Mouse (Mus musculus) brain, embryonic 18.5 days (tissue): ENCODE measurements at regions not wholly inside any gene's neighbourhood (a gene's known extent, or its start where the extent isn't known, plus 50 kb on each side); places are given as distances from the start of the nearest gene placed in this dataset.

Experiments used
- DNase-seq: peaks from one replicate; pipeline ENCODE4 v3.0.0-alpha.2; 2012; ENCODE audit warnings: low read depth, low spot score

DNA sequence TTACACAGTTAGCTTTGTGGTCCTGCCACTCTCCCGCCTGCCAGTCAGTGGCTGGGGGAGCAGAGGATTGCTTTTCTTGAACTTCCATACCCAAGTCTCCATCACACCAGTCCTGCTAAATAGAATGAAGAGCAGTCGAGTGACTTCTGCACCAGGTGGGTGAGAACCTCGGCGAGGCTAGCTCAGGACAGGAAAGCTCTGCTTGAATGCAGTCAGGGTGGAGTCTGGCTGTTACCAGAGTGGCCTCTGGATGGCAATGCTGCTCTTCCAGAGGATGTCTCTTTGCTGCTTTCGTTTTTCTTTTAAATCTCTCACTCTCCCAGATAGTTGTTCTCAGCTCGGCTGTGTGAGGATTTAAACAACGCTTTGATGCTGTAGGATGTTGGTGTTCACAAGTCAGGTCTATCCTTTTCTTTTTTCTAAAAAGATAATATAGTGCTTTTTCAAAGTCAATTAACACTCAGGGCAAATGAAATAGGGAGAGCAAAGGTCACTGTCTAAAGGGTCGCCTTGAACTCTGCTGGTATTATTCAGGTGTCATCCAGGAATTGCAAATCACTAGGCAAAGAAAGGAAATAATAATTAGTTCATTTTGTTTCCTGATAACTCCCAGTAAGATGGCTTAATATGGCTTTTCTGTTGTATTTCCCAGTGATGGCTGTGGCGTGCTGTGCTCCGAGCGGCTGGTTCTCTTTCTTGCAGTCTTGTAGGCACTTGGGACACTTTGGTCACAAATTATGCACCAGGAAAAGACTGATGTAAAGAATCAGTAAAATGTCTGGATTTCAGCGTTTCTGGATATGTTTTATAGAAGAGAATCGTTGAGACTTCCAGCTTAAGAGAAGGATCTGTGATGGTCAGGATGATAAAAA, 368.8 kb downstream of the D3Ertd751e start:
- peak; percentile 77 for DNase-seq

DNA sequence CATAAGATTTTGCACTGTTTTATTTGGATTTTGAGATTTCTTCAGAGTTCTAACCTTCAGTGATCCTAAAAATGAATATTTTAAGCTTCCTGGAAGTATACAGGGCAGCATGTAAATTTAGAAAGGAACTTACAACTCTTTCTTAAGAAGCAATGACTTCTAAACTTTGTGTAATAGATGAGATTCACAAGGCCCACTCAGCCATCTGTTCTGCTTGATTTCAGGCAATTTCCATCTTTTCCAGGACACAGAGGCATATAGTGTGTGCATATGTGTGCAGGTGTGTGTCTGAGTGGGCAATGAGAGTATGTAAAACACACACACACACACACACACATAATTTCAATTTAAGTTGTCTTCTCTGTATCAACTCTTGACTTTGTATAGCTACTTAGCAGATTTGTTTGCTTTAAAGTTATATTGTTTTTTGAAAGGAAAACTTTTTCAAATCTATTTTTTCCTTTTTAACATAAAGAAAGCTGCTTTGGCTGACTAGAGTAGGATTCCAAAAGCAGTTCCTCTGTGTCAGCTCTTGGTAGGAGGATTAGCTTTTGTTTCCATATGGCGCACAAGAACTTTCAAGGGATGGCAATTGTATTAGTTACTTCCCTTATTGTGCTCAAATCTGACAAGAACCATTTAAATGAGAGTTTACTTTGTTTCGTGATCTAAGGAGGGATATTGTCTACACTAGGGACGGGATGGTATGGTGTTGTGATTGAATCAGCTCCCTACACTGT, 387.6 kb downstream of the D3Ertd751e start:
- no peak for DNase-seq

DNA sequence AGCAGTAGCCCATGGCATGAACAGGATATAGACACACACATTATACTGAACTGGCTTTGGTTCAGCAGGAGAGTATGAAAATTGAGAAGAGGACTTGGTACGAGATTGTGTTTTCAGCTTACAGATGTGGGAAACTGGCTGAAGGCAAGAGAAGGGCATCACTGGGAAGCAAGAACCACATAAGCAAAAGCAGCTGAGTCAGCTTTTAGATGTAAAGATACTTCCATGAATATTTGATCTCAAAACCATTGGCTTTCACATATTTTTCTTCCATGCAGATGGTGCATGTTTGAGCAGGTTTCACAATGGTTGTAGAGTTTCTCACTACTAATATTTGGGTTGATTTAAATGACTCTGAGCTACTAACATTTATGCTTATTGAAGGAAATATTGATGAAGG, 389.9 kb downstream of the D3Ertd751e start:
- no peak for DNase-seq

DNA sequence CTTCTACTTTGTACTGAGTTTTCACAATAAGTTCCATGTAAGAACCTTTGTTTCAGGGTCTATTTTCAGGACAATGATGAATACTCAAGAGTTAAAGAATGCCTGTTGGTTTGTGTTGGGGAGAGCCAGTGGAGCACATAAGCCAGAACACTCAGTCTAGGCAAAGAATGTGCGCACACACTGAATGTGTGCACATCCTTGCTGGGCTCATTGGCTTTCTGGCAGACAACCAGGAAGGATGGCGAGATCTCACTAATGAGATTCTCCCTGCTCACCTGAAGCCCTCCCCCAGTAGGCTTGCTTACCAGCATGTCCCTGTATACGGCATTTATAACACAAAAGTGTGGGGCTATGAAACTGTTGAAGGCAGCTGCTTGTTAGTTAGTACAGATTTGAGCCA, 411.0 kb downstream of the D3Ertd751e start:
- DNase-seq: no peak

DNA sequence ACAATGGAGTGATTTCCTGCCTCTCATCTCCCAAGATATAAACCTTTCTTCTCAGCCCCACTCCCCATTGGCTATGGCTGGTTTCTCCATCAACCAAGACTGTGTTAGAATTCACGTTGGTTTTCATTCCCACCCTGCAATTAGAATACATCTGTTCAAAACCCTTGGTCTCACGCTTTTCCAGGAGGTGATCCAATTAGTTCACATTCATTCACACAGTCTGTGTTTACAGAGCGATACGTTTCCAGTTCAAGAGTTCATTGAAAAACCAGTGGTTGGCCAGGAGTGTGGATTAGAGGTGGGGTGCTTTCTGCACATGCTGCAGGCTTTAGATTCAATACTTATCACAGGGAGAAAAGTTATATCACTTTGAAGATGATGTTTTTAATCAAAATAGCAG, 412.5 kb downstream of the D3Ertd751e start:
- no peak for DNase-seq

DNA sequence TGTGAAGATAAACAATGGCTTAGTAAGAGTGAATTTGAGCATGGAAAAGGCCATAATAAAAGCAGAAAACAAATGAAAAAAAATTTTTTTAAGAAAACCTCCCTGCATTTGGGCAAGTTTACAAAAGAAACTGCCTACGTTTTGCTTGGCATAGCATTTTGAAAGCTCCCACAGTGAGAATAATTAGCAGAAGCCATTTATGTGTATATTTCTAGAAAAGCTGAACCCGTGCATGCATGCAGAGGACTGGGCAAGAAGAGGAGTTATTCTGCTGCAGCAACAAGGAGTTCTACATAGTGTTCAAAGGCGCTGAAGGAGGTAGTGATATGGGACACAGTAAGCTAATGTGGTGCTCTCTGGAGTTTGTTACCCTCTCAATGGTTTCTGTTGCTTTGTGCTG, 421.3 kb downstream of the D3Ertd751e start:
- DNase-seq: no peak

DNA sequence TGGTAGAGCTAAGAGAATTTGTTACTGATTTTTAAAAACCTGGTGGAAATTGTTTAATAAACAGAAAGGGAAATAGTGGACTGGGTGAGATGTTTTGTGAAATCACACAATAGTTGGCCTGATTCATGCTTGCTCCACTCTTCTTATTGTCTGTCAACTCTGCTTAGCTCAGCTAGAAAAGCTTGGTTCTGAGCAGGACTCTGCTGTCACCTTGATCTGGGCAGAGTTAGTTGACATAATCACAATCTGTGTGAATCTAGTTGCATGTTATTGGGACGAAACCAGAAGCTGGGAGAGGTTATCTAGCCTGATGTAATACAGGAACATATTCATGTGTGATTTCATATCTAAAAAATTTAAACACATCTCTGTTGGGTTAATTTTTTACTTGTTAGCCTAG, 456.8 kb downstream of the D3Ertd751e start:
- no peak for DNase-seq

DNA sequence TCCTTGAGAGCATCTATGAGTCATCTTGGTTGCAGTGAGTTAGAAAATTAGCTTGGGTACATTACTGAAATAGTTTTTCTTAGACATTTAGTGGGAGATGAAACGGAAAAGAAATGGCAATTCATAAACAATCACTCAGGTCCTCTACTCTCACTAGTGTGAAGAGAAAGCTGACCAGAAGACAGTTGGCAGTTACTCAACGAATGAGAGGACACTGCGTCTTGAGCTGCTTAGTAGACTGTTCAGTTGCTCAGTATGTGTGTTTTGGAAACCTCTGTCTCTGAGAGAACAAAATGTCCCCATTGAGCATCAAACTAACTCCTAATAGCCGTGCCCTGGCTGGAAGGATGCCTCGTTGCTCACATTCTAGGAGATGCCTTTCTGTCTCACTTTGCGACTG, 459.0 kb downstream of the D3Ertd751e start:
- DNase-seq: no peak

DNA sequence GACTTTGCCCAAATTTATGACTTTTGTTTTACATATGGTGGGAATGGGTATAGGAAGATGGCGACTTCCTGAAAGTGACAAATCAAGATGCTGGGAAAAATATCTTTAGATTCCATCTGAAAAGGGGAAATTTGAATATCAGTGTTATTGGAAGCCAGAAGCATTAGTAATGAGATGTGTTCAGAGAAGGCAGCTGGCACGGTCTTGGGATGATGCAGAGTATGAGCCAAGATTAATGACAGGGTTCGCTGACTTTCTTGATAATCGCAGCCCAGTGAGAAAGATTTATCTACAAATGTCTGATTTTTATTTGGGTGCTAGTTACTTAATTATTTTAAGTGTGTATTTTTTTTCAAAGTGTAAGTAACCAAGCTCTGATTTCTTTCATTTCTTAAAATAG, 463.2 kb downstream of the D3Ertd751e start:
- DNase-seq: no peak

DNA sequence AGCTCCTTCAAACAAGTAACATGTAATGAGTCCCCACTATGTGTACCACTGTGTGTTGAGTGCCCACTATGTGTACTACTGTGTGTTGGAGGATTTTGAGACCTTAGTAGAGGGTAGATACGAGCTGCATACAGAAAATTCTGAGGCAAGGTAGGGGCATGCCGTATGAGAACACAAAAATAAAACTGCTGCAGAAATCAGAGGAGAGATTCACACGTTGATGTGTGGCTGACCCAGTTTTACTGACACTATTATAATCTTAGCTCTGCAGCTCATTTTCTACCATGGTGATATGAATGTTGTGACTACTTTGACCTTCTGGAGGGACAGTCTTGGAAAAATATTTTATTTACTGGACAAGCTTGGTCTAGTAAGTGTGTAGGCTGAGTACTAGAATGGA, 469.0 kb downstream of the D3Ertd751e start:
- no peak for DNase-seq

DNA sequence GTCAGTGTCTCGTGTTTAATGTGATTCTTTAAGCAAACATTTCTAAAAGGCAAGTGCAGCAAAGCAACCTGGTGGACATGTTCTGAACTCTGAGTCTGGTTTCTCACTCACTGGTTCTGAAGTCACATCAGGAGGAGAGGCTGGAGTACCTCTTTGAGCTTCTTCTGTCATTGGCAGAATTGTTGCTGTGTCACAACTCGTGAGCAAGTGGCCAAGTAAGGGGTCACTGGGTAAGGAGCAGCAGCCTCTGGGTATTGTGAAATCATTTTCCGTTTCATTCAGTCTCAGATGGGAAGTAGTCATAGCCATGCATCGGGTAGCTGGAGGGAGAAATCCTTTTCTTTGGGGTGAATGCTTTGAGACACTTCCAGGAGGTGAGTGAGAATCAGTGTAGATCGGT, 470.0 kb downstream of the D3Ertd751e start:
- no peak for DNase-seq

DNA sequence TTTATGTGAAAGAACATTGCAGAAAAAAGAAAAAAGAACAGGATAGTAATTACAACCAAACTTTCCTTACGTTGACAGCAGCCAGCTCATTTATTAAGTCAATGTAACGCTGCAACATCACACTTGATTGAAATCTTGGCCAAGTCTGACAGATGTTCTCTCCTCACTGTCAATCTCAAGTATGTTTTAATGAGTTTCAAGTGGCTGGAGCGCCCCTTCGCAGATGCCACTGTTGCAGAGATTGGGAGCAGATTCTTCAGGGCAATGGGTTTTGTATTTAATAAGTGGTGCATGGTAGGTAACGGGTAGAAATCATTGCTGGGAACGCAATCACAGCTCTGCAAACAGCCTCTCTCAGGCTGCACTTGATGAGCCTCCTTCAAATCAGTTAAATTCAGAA, 470.8 kb downstream of the D3Ertd751e start:
- DNase-seq: no peak

DNA sequence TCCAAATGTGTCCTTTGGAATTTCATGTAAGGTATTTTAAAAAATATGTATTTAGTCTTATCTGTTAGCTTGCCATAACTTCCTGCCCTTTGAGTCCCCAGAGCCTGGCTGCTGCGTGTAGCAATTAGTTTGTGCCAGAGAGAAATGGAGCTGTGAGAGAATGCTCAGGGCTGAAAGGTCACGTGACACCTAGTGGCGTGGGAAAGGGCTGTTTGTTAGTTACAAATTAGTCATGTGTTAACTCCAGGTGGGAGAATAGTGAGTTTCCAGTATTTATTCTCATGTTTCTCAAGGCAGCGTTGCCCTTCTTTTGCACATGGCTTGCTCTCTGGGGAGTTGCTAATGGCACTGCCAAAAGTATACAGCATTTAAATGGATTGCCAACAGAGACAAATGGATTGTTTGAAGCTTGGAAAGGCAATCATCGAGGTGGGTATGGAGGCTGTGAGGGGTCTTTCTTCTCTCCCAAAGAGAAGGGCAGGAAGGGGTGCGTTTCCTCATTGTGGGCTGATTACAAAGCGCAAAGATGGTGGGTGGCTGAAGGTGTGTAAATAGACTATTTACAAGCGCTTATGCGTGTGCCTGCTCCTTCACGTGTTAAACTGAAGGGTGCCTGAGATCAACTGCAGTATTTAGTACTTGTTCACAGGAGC, 472.3 kb downstream of the D3Ertd751e start:
- no peak for DNase-seq

DNA sequence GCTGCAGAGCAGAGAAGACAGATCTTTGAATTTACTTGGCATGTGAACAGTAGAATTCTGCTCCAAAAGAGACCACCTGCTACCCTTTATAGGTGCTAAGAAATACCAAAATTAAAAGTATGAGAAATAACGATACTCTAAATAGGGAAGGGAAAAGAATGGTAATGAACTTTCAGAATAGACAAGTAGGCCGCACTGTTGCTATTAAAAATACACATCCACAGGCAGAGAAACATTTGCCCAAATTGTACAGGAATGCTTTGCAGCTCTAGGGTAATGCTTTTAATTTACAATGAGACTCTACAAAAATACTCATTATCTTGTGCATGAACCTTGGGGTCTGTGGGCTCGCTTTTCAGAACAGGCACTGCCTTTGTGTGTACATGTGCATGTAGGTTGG, 476.3 kb downstream of the D3Ertd751e start:
- DNase-seq: no peak

DNA sequence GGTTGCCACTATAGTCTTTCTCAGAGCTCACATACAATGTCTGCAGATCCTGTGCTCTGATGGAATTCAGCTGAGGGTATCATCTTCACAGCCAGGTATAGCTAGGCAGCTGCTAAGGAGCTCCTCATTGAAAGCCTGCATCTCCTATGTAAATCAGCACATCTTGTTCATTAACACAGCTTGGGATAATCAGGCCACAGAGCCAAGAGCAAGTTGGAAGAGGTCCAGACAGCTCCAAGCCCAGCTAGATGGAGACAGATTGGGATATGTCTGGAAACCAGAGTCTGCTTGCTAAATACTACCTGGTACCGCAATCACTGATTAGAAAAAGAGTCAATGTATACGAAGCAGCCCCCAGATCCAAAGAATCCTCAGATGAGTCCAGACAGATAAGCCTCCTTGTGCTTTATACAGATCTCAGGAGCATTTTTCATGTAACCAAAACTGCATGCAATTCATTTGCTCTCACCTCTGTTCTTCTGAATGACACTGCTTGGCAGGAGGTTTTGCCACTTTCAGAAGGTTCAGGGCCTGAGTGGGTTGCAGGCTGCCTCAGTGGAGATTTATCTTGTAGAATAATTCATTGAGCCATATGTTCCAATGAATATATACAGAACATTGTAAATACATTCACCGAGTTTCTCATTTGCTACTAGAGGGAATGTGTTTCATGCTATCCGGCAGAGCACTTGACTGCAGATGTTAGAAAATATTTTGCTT, 485.4 kb downstream of the D3Ertd751e start:
- no peak for DNase-seq

DNA sequence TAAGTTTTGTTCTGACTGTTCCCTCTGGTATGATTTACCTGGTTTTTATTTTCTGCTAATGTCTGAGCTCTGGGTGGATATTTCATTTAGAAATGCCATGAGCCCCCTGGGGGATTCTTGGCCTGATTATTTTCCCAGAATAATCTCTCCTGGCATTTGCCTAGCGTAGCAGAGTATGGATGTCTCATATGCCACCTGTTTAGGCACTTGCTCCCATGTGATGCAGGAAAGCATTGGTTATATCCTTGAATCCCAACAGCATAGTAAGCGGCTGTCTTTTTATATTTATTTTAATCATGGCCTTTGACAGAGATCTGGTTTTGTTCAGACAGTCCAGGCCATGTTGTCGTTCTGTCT, 486.0 kb downstream of the D3Ertd751e start:
- DNase-seq: no peak

DNA sequence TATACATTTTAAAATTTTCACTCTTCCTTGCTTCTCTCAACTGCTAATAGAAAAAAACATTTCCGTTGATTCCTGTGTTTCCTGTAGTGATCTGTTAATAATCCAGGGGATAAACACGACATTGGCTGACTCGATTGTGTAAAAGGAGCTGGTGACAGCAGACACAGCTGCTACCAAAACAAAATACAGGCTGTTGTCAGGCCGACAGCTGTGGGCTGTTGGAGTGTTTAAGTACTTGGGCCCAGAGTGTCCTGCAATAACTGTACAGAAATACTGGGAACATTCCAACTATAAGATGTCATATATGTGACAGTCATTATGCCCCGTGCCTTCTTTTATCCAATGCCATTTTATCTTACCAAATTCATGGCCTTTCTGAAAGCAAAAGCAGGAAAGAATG, 489.9 kb downstream of the D3Ertd751e start:
- DNase-seq: no peak

DNA sequence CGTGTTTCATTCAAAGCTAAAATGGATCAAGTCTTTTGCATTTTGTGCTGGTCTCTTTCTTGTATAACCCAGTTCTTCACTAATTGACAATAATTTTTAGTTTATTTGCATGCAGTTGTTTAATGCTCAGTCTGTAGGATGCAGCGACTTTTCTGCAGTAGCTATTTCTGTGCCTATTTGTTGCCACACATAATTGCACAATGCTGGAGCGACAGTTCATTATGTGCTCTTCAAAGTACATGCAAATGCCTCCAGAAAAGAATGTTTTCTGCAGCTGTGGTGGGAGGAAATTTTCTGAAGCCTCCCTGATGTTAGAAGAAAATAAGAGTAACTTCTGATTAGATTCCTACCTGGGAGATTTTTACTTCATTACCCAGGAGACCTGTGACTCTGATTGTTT, 491.3 kb downstream of the D3Ertd751e start:
- no peak for DNase-seq

DNA sequence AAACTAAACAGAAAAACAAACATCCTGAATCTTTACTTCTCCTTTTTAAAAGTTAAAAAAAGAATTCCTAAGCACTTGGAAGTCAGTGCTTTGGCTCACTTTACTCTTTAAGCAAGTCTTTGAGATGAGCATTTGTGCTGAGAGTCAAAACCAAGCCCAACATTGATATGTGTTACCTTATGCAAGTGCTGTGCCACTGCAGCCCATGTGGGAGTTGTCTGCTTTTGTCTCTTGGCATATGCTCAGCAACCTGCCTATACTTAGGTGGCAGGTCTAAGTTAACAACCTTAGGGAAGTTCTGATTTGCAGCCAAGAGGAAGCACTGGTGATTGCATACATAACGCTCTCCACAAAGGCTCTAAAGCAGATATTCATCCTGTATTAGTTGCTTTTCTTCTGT, 493.1 kb downstream of the D3Ertd751e start:
- no peak for DNase-seq
